Mouse (Mus musculus) neutrophil, adult 83 days (primary cell): ENCODE data around the gene Ccdc187. TPM values are rescaled to one million over a fixed set of nuclear protein-coding genes. Genes with fewer than 3 reads are reported as not detected.

Experiments
- total RNA-seq, 2 experiments: library from RNA; stranded (reverse); gene quantifications; one replicate each; pipeline ENCODE4 v1.2.4; 2023

Ccdc187 gene
- total RNA-seq = not detected

GRCm38 (mm10) chr2:26294457-26294856 lies at the start of gene Ccdc187:
Gene Ccdc187, minus strand, starts transcription at chr2:26294557.

DNA sequence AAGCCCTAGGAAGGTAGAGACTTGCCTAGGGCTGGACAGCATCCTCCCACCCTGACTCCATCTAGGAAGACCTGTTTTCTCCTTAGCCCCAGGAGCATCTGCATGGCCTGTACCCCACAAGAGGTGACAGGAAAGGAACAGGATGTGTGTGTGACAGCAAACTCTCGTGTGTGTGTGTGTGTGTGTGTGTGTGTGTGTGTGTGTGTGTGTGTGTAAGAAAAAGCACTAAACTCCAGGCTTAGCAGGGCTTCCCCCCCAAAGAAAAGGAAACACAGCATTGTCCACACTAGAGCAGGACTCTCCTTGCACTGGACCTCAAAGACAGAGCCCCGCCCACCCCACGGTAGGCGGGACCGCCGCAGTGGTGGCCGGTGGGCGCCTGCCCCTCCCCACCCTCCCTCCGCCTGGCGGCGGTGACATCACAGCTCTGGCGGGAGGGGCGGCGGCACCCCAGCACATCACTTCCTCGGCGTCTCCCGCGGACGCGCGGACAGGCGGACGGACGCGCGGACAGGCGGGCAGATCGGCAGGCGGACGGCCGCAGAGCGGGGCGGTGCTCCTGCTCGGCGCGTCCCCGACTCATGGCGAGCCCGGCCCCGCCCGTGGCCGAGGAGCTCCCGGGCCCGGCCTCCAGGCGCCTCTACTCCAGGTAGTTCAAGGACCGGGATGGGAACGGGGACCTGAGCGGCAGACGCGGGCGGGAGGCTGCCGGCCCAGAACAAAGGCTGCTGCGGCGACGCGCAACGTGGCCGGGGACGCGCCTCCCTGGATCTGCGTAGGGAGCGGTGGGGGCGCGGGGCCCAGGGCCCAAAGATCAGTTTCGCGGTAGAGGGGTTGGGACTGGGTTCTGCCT lies 20.9 kb upstream of the Ccdc187 start, which contains the start of gene Gpsm1:
Gpsm1 (plus strand) TSS at position 444 of the 853 bp plus-strand sequence.

DNA sequence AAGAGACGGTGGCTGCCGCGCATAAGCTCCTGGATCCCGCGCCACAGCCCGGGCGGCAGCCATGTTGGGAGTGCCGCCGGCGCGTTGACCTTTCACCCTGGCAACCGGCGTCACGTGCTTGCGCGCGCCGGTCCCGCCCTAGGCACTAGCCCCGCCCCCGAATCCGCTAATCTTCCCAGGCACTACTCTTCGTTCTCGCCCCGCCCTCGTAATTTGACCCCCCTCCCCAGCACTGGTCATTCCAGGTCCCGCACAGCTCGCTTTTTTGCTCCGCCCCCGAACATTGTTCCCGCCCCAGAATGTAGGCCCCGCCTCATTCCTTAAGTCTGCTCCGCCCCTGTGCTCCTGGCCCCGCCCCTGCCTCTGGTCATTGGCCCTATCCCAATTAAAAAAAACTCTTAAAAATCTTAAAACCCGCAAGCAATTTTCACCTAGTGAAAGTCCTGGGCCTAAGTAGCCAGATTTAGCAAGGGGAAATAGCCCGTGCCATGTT lies 57.0 kb downstream of the Ccdc187 start, which contains the start of gene Qsox2:
Qsox2 (minus strand) TSS at position 236 of the 493 bp plus-strand sequence.

GRCm38 (mm10) chr2:26208126-26208789 lies 86.1 kb downstream of the Ccdc187 start, which contains the start of gene Lhx3:
Gene Lhx3, minus strand, starts transcription at chr2:26208289.

Other genes starting within 250 kb of the Ccdc187 start
- gene Nacc2, start 171.3 kb downstream of the Ccdc187 start, total RNA-seq = 1 to 10 TPM; 2.7 to 3.8 TPM
- gene Lhx3, start 86.3 kb downstream of the Ccdc187 start, total RNA-seq = not detected
- gene Qsox2, start 57.0 kb downstream of the Ccdc187 start, total RNA-seq = 1 to 10 TPM; 3.9 to 4.6 TPM
- 1 to 10 TPM; 6.7 to 8.5 TPM for gene Gpsm1, start 21.0 kb upstream of the Ccdc187 start, total RNA-seq
- 1 to 10 TPM; 4.7 to 5.2 TPM for gene Dnlz, start 57.6 kb upstream of the Ccdc187 start, total RNA-seq
- 100 to 1,000 TPM; 168 to 182 TPM for gene Card9, start 66.4 kb upstream of the Ccdc187 start, total RNA-seq
- 10 to 100 TPM; 17.4 to 20.4 TPM for gene Snapc4, start 86.1 kb upstream of the Ccdc187 start, total RNA-seq
- 10 to 100 TPM; 91.3 to 98.5 TPM for gene Entr1, start 94.8 kb upstream of the Ccdc187 start, total RNA-seq
- 10 to 100 TPM; 40.3 to 44.0 TPM for gene Pmpca, start 94.8 kb upstream of the Ccdc187 start, total RNA-seq
- 10 to 100 TPM; 14.1 to 15.8 TPM for gene Inpp5e, start 114.6 kb upstream of the Ccdc187 start, total RNA-seq
- 10 to 100 TPM; 43.7 to 52.4 TPM for gene Sec16a, start 150.7 kb upstream of the Ccdc187 start, total RNA-seq
- 100 to 1,000 TPM; 178 to 203 TPM for gene Notch1, start 222.1 kb upstream of the Ccdc187 start, total RNA-seq